Mouse (Mus musculus): Measurements from ENCODE around the gene Klhl12.

DNA sequence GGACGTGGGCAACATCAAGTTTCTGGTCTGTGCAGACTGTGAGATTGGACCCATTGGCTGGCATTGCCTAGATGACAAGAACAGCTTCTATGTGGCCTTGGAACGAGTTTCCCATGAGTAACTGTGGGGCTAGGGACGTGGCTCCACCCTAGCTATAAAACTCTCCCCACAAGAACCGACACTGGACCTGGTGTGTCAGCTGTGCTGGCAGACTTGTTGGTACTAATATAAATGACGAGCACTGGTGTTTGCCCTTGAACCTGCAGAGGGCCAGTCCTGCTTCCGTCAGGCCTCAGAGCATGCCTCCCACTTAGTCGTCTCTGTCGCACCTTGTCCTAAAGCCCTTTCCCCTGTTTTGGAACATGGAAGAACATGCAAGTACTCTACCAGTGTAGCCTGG, 50.9 kb downstream of the Klhl12 start:
- TF ChIP-seq CTCF (IDR thresholded peaks at IDR 0.05; ENCODE audit: extremely low read depth, insufficient read depth, low read length) (no peak), POLR2A (IDR thresholded peaks at IDR 0.05; ENCODE audit: extremely low read depth, insufficient read depth, low read length) (no peak)

Data from cortical plate, adult 2 months (tissue).